Mouse (Mus musculus): Measurements from ENCODE around the gene Abca7. TPM values are rescaled to one million over a fixed set of nuclear protein-coding genes. Genes with fewer than 3 reads are reported as not detected.

Abca7 gene
- polyA plus RNA-seq, 1 experiment from 2014 or later: 3.2 TPM

DNA sequence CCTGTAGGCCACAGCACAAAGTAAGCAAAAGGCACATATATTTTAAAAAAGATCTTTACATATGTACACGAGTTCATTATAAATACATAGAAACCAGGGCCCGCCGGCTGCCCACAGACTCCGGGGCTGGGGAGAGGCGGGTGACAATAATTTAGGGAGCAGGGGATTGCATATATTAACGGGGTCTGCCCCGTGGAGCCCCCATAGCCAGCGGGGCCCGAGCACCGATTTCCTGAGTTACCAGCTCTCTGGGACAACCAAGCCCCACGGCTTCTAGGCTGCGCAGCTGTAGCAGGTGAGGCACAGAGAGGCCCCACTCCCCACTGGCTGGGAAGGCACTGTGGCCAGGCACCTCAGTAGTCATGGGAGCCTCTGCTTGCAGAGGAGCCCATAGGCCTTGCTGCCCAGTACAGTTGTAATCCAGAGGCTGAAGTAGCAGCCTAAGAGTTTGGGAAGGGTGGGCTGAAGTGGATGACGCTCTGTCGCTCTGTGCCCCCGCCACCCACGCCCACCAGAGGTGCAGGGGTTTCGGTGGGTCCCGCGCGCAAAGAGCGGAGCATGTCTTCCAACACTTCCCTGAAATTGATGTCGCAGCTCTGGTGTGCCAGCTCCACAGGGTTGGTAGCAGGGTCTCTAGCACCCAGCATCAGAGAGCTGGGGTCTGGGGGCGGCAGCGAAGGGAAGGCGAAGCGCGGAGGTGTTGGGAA, 60.8 kb downstream of the Abca7 start:
- Histone ChIP-seq H3K4me3 (ENCODE audit: low read depth, low read length) (no peak overlapping the region), H3K4me1 (ENCODE audit: control insufficient read depth, insufficient read depth, low read length) (peaks cover 18% of the 10 kb centered on the region; the same call in 1 of the 2 replicates), H3K27me3 (ENCODE audit: control insufficient read depth, insufficient read depth, low read length) (no peaks in the 10 kb centered on the region), H3K9me3 (ENCODE audit: control insufficient read depth, low read depth, low read length) (no peaks in the 10 kb centered on the region), H3K36me3 (ENCODE audit: control insufficient read depth, insufficient read depth, low read length) (peaks cover 35% of the 10 kb centered on the region), H3K4me2 (replicated peaks; ENCODE audit: low read depth, low read length) (no peak overlapping the region), H3K9ac (replicated peaks; ENCODE audit: low read depth, low read length) (no peak overlapping the region), H3K27ac (ENCODE audit: low read length) (no peak overlapping the region)
- WGBS: 92% methylated on average over 27 of the region's 27 CpGs
- no peak for ATAC-seq (ENCODE audit: insufficient number of reproducible peaks, insufficient read depth, low FRiP score, low read depth)

- Histone ChIP-seq H3K27ac (ENCODE audit: low read length) (no peak overlapping the region), H3K9ac (replicated peaks; ENCODE audit: low read depth, low read length) (no peak overlapping the region), H3K4me2 (replicated peaks; ENCODE audit: low read depth, low read length) (no peak overlapping the region), H3K27me3 (ENCODE audit: control insufficient read depth, insufficient read depth, low read length) (no peaks in the 10 kb centered on the region), H3K36me3 (ENCODE audit: control insufficient read depth, insufficient read depth, low read length) (peaks cover 40% of the 10 kb centered on the region), H3K9me3 (ENCODE audit: control insufficient read depth, low read depth, low read length) (no peaks in the 10 kb centered on the region), H3K4me3 (ENCODE audit: low read depth, low read length) (no peak overlapping the region), H3K4me1 (ENCODE audit: control insufficient read depth, insufficient read depth, low read length) (peaks cover 14% of the 10 kb centered on the region; the same call in 1 of the 2 replicates)
- ATAC-seq (ENCODE audit: insufficient number of reproducible peaks, insufficient read depth, low FRiP score, low read depth): no peak
- 73% methylated on average over 30 of the region's 30 CpGs for whole genome bisulfite sequencing
Observed at GRCm38 (mm10) chr10:80057683-80058326, 61.5 kb downstream of the Abca7 start.

- Histone ChIP-seq H3K9ac (replicated peaks; ENCODE audit: low read depth, low read length) (no peak overlapping the region), H3K27me3 (ENCODE audit: control insufficient read depth, insufficient read depth, low read length) (no peaks in the 10 kb centered on the region), H3K4me2 (replicated peaks; ENCODE audit: low read depth, low read length) (no peak overlapping the region), H3K9me3 (ENCODE audit: control insufficient read depth, low read depth, low read length) (no peaks in the 10 kb centered on the region), H3K4me3 (ENCODE audit: low read depth, low read length) (no peak overlapping the region), H3K27ac (ENCODE audit: low read length) (no peak overlapping the region), H3K4me1 (ENCODE audit: control insufficient read depth, insufficient read depth, low read length) (no peaks in the 10 kb centered on the region), H3K36me3 (ENCODE audit: control insufficient read depth, insufficient read depth, low read length) (peaks cover 35% of the 10 kb centered on the region)
- no peak for ATAC-seq (ENCODE audit: insufficient number of reproducible peaks, insufficient read depth, low FRiP score, low read depth)
- 94% methylated on average over 5 of the region's 5 CpGs for WGBS
Observed at GRCm38 (mm10) chr10:80063104-80063503, 66.8 kb downstream of the Abca7 start.

GRCm38 (mm10) chr10:80063877-80064650, 67.8 kb downstream of the Abca7 start:
- no peak for ATAC-seq (ENCODE audit: insufficient number of reproducible peaks, insufficient read depth, low FRiP score, low read depth)
- Histone ChIP-seq H3K9me3 (ENCODE audit: control insufficient read depth, low read depth, low read length) (no peaks in the 10 kb centered on the region), H3K9ac (replicated peaks; ENCODE audit: low read depth, low read length) (no peak overlapping the region), H3K27me3 (ENCODE audit: control insufficient read depth, insufficient read depth, low read length) (no peaks in the 10 kb centered on the region), H3K4me3 (ENCODE audit: low read depth, low read length) (no peak overlapping the region), H3K4me2 (replicated peaks; ENCODE audit: low read depth, low read length) (no peak overlapping the region), H3K4me1 (ENCODE audit: control insufficient read depth, insufficient read depth, low read length) (no peaks in the 10 kb centered on the region), H3K36me3 (ENCODE audit: control insufficient read depth, insufficient read depth, low read length) (peaks cover 31% of the 10 kb centered on the region), H3K27ac (ENCODE audit: low read length) (no peak overlapping the region)
- WGBS: 67% methylated on average over 23 of the region's 23 CpGs

Other genes with a start within 250 kb of the Abca7 start
- 26.3 and 31.8 TPM in 2 replicates for gene Polrmt, start 249.9 kb upstream of the Abca7 start, polyA plus RNA-seq (2014; fragmentation: Nextera tagmentation; extraction: Ambion mirVana)
- gene Fgf22, start 241.4 kb upstream of the Abca7 start, polyA plus RNA-seq (2014; fragmentation: Nextera tagmentation; extraction: Ambion mirVana): 0.29 and 0.39 TPM in 2 replicates
- 72.1 and 77.3 TPM in 2 replicates for gene Rnf126, start 229.5 kb upstream of the Abca7 start, polyA plus RNA-seq (2014; fragmentation: Nextera tagmentation; extraction: Ambion mirVana)
- 8.7 and 9.0 TPM in 2 replicates for gene Fstl3, start 219.2 kb upstream of the Abca7 start, polyA plus RNA-seq (2014; fragmentation: Nextera tagmentation; extraction: Ambion mirVana)
- gene Prss57, start 205.5 kb upstream of the Abca7 start, polyA plus RNA-seq (2014; fragmentation: Nextera tagmentation; extraction: Ambion mirVana): not detected in 2 replicates
- 67.0 and 78.0 TPM in 2 replicates for gene Palm, start 202.9 kb upstream of the Abca7 start, polyA plus RNA-seq (2014; fragmentation: Nextera tagmentation; extraction: Ambion mirVana)
- gene Misp, start 175.5 kb upstream of the Abca7 start, polyA plus RNA-seq (2014; fragmentation: Nextera tagmentation; extraction: Ambion mirVana): 27.6 and 33.1 TPM in 2 replicates
- 237 and 275 TPM in 2 replicates for gene Ptbp1, start 142.1 kb upstream of the Abca7 start, polyA plus RNA-seq (2014; fragmentation: Nextera tagmentation; extraction: Ambion mirVana)
- 2.9 and 5.6 TPM in 2 replicates for gene Prtn3, start 122.0 kb upstream of the Abca7 start, polyA plus RNA-seq (2014; fragmentation: Nextera tagmentation; extraction: Ambion mirVana)
- gene Plppr3, start 121.9 kb upstream of the Abca7 start, polyA plus RNA-seq (2014; fragmentation: Nextera tagmentation; extraction: Ambion mirVana): 41.3 and 51.7 TPM in 2 replicates
- gene Elane, start 110.2 kb upstream of the Abca7 start, polyA plus RNA-seq (2014; fragmentation: Nextera tagmentation; extraction: Ambion mirVana): 0.88 and 3.3 TPM in 2 replicates
- gene Cfd, start 105.6 kb upstream of the Abca7 start, polyA plus RNA-seq (2014; fragmentation: Nextera tagmentation; extraction: Ambion mirVana): not detected in 2 replicates
- 43.4 and 46.4 TPM in 2 replicates for gene Med16, start 87.6 kb upstream of the Abca7 start, polyA plus RNA-seq (2014; fragmentation: Nextera tagmentation; extraction: Ambion mirVana)
- 5.3 TPM in 1 of 2 replicates, not detected in the other for gene Gm26602, start 85.6 kb upstream of the Abca7 start, polyA plus RNA-seq (2014; fragmentation: Nextera tagmentation; extraction: Ambion mirVana)
- gene Kiss1r, start 79.5 kb upstream of the Abca7 start, polyA plus RNA-seq (2014; fragmentation: Nextera tagmentation; extraction: Ambion mirVana): 0.81 and 1.0 TPM in 2 replicates
- gene R3hdm4, start 75.3 kb upstream of the Abca7 start, polyA plus RNA-seq (2014; fragmentation: Nextera tagmentation; extraction: Ambion mirVana): 143 and 151 TPM in 2 replicates
- 12.7 and 14.0 TPM in 2 replicates for gene Arid3a, start 69.5 kb upstream of the Abca7 start, polyA plus RNA-seq (2014; fragmentation: Nextera tagmentation; extraction: Ambion mirVana)
- gene Wdr18, start 36.3 kb upstream of the Abca7 start, polyA plus RNA-seq (2014; fragmentation: Nextera tagmentation; extraction: Ambion mirVana): 97.2 and 107 TPM in 2 replicates
- 0.32 and 0.36 TPM in 2 replicates for gene Grin3b, start 25.8 kb upstream of the Abca7 start, polyA plus RNA-seq (2014; fragmentation: Nextera tagmentation; extraction: Ambion mirVana)
- 15.6 and 16.7 TPM in 2 replicates for gene Tmem259, start 12.2 kb upstream of the Abca7 start, polyA plus RNA-seq (2014; fragmentation: Nextera tagmentation; extraction: Ambion mirVana)
- gene Cnn2, start 7.9 kb upstream of the Abca7 start, polyA plus RNA-seq (2014; fragmentation: Nextera tagmentation; extraction: Ambion mirVana): 397 and 424 TPM in 2 replicates
- 5.1 and 5.7 TPM in 2 replicates for gene Arhgap45, start 20.2 kb downstream of the Abca7 start, polyA plus RNA-seq (2014; fragmentation: Nextera tagmentation; extraction: Ambion mirVana)
- gene Polr2e, start 43.3 kb downstream of the Abca7 start, polyA plus RNA-seq (2014; fragmentation: Nextera tagmentation; extraction: Ambion mirVana): 220 TPM in 2 replicates
- 434 and 466 TPM in 2 replicates for gene Gpx4, start 50.7 kb downstream of the Abca7 start, polyA plus RNA-seq (2014; fragmentation: Nextera tagmentation; extraction: Ambion mirVana)
- gene Sbno2, start 109.1 kb downstream of the Abca7 start, polyA plus RNA-seq (2014; fragmentation: Nextera tagmentation; extraction: Ambion mirVana): 13.2 and 15.7 TPM in 2 replicates
- gene Stk11, start 119.3 kb downstream of the Abca7 start, polyA plus RNA-seq (2014; fragmentation: Nextera tagmentation; extraction: Ambion mirVana): 25.2 and 25.9 TPM in 2 replicates
- gene Atp5d, start 142.1 kb downstream of the Abca7 start, polyA plus RNA-seq (2014; fragmentation: Nextera tagmentation; extraction: Ambion mirVana): 481 and 531 TPM in 2 replicates
- gene Cbarp, start 144.3 kb downstream of the Abca7 start, polyA plus RNA-seq (2014; fragmentation: Nextera tagmentation; extraction: Ambion mirVana): 7.5 and 10.1 TPM in 2 replicates
- gene Midn, start 151.8 kb downstream of the Abca7 start, polyA plus RNA-seq (2014; fragmentation: Nextera tagmentation; extraction: Ambion mirVana): 29.3 and 32.1 TPM in 2 replicates
- gene Cirbp, start 169.5 kb downstream of the Abca7 start, polyA plus RNA-seq (2014; fragmentation: Nextera tagmentation; extraction: Ambion mirVana): 92.7 and 105 TPM in 2 replicates
- 12.5 and 13.9 TPM in 2 replicates for gene 1600002K03Rik, start 176.4 kb downstream of the Abca7 start, polyA plus RNA-seq (2014; fragmentation: Nextera tagmentation; extraction: Ambion mirVana)
- gene Efna2, start 183.0 kb downstream of the Abca7 start, polyA plus RNA-seq (2014; fragmentation: Nextera tagmentation; extraction: Ambion mirVana): 12.2 and 12.5 TPM in 2 replicates
- gene Mum1, start 229.9 kb downstream of the Abca7 start, polyA plus RNA-seq (2014; fragmentation: Nextera tagmentation; extraction: Ambion mirVana): 59.7 and 65.6 TPM in 2 replicates

All from stomach, embryonic 14.5 days (tissue).